Mouse (Mus musculus): ENCODE results near the gene Stx8.

Stx8 gene

DNA sequence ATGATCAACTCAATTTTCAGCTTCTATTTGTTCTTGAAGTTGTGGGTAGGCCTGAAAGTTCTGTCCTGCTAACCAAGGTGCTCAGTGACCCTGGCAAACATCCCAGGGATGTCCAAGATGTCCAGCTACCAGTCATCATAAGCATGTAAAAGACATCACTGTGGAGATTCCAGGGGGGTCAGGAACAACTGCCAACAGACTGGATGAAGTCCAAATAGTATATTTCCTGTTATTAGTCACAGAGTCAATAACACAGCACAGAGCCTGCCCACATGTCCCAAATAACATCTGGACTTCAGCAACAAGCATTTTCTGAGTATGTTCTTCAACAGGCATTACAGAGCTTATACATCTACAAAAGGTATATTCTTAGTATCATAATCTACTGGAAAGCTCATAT, 189.8 kb downstream of the Stx8 start:
- DNase-seq, result no peak

DNA sequence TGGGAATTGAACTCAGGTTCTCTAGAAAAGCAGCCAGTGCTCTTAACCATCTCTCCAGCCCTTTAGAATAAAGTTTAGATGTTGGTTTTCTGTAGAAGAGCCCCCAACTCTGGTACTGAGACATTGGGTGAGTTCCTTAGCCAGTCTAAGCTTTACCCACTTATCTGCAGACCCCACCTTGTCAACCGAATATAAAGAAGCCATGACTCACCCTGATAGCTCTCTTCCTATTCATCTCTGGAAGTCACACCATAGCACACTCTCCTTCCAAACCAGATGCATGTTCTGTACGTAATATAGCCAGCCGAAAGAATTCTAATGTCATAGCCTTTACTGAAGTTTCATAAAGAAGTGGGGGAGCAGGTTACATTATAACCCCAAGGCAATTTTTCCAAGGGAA, 192.2 kb downstream of the Stx8 start:
- no peak for DNase-seq

- DNase-seq, result no peak
Measured at GRCm38 (mm10) chr11:68159867-68160266, 193.9 kb downstream of the Stx8 start.

DNA sequence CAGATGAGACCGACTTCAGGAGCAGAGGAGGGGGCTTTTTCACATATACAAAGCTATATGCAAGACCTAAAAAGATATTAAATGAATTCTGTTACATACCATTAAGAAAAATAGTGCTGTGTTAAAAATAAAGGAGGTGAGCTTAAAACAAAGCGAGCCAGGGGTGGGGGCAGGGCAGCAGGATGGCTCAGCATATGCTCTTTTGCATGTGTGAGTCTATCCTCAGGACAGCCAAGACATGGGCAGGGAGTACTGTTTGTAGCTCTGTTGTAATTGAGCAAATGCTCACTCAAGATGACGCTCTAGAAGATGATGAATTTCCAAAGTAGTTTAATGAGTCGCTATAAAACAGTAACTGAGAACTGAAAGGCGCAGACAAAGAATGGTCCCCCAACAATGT, 198.4 kb downstream of the Stx8 start:
- no peak for DNase-seq

DNA sequence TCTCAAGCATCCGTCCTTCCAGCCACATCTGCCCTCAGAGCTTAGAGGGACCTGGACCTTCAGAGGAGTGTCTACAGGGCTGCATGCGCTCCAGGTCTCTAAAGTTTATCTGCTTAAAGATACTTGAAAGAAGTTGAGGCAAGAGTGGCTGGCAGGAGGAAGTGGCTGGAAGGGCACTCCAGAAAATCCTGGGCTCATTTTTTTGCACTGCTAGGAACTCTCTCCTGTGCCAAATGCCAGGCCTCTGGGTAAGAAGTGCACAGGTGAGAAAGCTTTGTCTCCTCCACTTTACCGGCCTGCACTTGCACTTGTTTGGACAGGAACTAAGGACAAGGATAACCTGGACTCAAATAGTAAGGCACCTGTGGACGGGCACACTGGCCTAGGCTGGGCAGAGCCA, 202.4 kb downstream of the Stx8 start:
- DNase-seq, result no peak

DNA sequence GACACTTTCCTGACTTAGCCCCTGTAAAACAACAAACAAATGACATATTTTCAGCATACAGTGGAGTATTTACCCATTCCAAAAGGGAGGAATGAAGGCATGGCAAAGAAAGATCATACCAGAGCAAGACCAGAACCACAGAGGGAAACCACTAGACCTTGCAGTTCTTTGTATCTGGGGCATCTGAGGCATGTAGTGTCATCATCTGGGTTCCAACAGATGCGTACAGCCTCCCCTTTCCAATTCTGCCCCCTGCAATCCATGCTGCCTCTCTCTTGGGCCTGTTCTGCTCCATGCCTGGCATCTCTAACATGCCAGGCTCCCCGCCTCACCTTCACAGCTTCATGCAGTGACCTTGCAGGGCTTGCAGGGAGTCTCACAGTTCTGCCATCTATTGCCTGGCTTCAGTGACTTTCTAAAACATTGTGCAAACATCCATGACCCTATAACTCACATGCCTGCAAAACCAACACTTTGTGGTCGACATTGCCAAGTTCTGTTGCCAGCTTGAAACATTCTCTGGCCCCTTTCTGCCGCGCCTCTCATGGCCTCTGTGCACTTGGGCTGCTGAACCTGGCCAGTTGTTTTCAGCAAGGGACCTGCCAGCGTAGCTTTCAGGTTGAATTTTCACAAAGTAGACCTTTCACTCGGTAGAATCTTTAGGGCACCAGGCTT, 206.1 kb downstream of the Stx8 start:
- DNase-seq, result no peak

- no peak for DNase-seq
Measured at GRCm38 (mm10) chr11:68172648-68173045, 206.7 kb downstream of the Stx8 start.

- DNase-seq, result no peak
Measured at GRCm38 (mm10) chr11:68176550-68176949, 210.6 kb downstream of the Stx8 start.

GRCm38 (mm10) chr11:68177415-68177814, 211.4 kb downstream of the Stx8 start:
- no peak for DNase-seq

- DNase-seq, result no peak
Measured at GRCm38 (mm10) chr11:68185647-68186046, 219.7 kb downstream of the Stx8 start.

DNA sequence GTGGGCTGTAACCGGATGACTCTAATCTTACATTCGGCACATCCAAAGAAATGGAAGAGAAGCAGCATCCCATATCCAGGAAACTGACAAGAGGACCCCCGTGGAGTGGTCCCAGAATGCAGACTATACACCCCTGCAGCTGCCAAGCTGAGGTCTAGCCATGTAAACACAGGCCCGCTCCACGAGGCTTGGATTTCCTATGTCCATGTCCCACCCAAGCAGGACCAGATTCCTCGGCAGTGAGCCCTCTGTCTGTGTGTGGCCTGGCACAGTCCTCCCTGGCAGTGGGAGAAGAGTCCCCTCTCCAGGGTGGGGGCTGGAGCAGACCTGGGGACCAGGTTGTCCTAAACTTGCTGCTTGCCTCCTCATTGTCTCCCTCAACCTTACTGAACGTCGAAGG, 221.2 kb downstream of the Stx8 start:
- DNase-seq, result no peak

DNA sequence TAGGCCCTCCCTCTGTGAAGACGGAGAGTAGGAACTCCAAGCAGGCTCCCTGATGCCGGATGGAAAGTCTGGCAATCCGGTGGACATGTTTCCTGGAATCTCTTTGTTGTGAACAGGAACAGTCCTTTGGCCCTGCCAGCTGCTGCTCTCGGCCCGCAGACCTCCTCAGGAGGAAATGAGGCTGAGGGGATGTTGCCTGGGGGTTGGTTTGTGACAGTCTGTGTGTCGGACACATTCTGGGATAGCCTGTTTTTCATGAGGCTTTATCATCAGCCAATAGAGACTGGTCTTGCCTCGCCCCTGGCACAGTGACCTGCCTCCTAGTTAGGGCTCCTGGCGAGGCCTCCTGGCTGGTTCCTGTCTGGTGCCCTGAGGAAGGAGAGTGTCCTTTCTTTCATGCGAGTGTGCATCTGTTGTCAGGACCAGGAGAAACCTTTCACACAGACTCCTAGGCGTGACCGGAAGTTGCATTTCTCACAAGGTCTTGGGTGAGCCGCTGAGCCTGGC, 222.8 kb downstream of the Stx8 start:
- no peak for DNase-seq

DNA sequence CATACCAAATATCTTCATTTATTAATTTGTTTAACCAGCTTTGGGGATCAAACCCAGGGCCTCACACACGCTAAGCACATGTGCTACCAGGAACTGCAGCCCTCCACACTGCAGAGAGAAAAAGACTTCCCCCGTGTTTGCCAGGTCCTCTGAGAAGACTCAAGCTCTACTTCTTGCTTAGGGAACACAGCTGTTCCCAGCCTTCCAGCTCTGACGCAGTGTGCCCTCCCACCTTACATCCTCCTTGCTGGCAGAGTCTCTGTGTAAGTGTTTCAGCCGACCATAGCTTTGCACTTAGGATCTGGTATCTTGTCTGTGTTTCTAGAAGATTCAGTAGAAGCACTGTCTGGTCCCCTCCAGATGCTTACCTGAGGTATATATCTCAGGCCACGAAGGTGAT, 224.9 kb downstream of the Stx8 start:
- no peak for DNase-seq

DNA sequence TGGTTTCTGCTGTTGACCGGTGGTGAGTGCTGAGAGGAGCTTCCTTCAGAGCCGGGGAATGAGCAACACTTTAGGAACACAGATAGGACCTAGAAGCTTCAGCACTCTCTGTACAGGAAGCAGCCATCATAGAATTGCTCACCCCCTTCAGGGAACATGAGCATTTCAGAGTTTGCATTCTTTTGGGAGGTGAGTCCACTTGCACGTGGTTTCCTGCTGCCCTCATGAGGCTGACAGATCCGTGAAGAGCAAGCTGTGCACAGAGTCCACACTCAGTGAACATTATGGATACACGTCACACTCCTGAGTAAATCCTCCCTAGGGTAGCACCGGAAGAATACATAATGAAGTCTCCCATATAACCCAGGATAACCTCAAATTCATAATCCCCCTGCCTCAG, 229.2 kb downstream of the Stx8 start:
- DNase-seq, result no peak

- DNase-seq, result no peak
Measured at GRCm38 (mm10) chr11:68195693-68196176, 229.7 kb downstream of the Stx8 start.

- no peak for DNase-seq
Measured at GRCm38 (mm10) chr11:68196566-68196965, 230.6 kb downstream of the Stx8 start.

DNA sequence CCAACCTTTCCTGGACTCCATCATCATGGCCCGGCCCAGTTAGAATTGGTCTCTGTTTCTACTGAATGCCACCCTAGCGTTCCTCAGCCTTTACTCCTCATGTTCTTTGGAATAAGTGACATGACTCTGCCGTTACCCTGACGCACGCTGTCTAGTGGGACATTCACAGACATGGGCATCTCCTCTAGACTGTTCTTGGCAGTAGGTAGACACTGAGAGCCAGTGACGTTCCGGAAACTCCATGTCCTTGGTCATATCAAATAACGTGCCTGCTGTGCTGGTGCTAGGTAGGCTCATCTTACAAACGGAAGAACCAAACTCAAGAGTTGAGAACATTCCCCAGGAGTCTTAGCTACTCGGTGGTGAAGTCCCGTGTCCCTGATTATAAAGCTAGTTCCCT, 231.5 kb downstream of the Stx8 start:
- no peak for DNase-seq

DNA sequence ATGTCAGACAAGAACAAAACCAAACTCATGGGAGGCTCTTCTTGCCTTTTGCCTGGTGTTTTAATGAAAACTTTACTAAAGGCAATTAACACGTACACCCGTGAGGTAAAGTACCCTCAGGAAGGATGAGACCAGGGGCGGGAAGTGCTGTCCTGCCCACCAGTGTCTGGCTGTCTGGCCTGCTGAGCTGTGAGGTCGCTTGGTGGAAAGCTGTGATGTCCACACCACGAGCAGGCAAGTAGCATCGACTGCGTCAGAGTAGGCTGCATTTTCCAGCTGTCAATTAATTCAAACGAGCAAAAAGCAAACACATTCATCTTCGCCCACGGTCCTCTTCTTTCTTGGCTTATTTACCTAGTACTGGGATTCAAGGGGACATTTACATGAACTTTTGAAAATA, 232.7 kb downstream of the Stx8 start:
- no peak for DNase-seq

- peak in 1 of 2 experiments; percentile 25 for DNase-seq
Measured at GRCm38 (mm10) chr11:68199103-68199502, 233.1 kb downstream of the Stx8 start.

DNA sequence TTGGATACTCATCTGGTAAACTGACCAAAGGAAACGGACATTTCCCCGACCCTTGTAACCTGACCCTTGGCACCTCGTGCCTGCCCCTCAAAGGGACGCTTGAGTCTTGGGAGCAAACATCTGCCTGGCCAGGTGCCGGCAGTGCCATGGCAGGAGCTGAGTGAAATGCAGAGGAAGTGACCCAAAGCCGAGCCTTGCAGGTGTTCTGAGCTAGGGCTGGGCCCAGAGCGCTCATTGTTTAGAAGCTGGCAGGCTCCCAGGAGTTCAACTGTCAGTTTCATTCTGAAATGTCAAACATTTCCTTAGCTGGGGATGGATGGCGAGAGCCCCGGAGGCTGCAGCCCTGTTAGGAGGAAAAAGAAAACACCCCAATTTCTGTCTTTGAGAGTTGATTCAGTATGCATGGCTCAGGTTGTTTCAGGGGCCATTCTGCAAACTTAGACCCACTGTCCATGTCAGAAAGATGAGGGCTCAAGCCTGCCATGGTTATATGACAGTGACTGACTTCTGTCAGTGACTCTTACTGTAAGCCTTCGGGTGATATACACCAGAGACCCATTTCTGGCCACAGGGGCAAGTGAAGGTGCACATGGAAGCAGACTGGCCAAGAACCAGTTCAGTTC, 233.9 kb downstream of the Stx8 start:
- DNase-seq, result peak; percentile 36 to 37

- no peak for DNase-seq
Measured at GRCm38 (mm10) chr11:68200500-68200899, 234.5 kb downstream of the Stx8 start.

GRCm38 (mm10) chr11:68201063-68201462, 235.1 kb downstream of the Stx8 start:
- peak in 1 of 2 experiments; percentile 27 for DNase-seq

GRCm38 (mm10) chr11:68201811-68202459, 235.9 kb downstream of the Stx8 start:
- no peak for DNase-seq

DNA sequence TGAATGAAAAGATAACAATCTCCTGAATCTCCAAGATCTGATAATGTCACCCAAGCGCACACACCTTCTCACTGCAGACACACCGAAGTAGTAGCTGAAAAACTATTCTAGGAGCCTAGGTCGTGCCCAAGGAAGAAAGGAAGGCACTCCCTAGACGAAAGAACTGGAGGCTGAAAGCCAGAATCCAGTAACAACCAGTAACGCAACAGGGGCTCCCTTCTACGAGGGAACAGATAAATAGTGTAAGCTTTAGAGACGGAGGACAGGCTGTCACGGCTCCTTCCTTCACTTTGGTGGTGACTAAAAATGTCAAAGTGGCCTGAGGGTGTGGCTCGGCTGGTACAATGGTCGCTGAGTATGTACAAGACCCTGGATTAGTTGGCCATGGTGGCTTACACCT, 236.6 kb downstream of the Stx8 start:
- DNase-seq, result no peak

All from B cell, adult 2 months (primary cell).